Mouse (Mus musculus): Measurements from ENCODE around the gene Lag3.

Lag3 gene

DNA sequence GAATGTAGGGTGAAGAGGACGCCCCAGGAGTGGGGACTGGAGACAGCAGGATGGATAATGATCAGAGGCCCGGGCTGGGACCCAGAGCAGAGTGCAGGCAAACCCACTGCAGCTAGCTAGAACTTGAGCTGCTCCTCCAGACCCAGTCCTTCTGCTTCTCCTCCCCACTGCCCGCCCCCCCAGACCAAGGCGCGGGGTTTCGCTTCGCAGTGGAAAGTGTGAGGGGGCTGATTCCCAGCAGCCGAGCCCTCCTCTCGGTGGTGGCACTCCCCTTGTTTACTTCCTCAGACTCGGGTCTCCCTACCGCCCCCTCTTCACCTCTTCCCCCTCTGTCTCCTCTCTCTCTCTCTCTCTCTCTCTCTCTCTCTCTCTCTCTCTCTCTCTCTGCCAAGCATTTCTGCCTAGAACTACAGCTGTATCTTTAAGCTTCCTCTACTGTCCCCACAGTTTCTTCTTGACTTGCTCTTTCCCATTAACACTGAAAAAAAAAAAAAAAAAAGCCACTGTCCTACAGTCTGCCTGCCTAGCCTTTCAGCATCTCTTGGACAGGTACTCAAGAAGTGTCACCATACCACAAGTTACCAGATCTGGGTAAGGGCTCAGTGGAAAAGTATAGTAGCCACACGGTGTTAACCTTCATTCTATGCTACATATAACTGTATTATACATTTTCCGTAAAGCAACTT lies at the start of gene Lag3:
Gene Lag3, minus strand, starts transcription at position 173 of the 686 bp plus-strand sequence.
- peak; percentile 61 to 78 for DNase-seq

DNA sequence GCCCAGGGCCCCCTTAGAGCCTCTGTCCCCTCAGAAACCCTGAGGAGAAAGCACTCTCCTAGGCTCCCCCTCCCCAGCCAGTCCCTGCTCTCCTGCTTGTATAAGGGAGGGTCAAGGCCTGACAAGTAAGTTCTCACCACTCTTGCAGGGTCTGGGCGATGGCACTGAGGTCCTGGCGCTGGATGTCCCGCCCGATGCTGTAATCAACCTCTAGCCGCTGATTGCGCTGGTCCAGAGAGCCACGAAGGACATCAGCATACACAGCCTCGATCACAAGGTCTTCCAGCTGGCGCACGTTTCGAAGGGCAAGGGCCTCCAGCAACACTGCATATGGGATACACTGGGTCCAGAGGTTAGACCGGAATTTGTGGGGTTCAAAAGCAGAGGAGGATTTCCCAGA lies 49.5 kb upstream of the Lag3 start:
- DNase-seq, result no peak

DNA sequence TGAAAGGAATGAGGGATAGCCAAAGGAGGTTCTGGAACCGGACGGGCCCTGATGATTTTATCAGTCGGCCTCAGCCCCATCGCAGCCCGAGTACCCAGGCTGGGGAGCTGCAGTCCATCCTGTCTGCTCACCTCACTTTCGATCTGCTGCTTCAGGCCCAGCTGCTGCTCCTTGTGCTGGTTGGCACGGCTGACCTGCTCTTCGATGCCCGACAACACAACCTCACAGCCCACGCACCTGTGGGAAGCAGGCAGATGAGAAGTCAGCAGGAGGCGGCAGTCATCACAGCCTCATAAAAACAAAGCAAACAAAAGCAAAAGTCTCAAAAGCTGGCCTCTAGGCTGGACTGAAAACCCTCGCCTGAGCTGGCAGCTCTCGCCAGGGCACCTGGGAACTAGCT lies 48.5 kb upstream of the Lag3 start:
- DNase-seq, result no peak

DNA sequence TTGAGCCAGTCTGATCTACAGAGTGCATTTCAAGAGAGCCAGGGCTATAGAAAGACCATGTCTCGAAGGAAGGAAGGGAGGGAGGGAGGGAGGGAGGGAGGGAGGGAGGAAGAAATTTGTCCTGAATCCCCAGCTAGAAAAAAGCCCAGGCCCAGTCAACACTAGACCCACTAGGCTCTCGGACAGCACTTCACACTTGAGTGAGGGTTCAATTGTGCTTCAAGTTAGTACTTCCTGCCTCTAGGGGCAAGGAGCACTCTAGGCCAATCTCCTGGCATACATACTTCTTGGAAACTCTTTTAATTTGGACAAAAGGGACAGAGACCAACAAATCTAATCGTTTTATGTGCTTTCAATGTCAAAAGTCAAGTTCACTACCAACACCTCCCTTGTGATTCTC lies 46.6 kb upstream of the Lag3 start:
- no peak for DNase-seq

DNA sequence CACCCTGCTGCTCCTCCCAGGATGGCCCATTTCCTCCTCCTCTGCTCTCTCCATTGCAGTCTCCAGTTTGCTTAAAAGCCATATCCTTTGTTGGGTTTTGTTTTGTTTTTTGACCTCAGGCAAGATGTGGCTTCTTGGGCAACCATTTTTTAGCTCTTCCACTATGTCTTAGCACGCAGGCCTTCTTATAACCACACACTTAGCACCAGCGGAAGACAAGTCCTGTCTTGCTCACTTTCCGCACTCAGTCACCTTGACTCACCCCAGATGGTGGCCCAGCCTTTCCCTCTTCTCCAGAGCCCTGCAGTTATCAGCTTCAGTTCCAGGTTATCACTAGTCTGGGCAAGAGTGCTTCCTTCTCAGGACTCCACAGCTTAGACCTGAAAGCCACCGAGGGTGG lies 43.7 kb upstream of the Lag3 start:
- DNase-seq, result no peak

DNA sequence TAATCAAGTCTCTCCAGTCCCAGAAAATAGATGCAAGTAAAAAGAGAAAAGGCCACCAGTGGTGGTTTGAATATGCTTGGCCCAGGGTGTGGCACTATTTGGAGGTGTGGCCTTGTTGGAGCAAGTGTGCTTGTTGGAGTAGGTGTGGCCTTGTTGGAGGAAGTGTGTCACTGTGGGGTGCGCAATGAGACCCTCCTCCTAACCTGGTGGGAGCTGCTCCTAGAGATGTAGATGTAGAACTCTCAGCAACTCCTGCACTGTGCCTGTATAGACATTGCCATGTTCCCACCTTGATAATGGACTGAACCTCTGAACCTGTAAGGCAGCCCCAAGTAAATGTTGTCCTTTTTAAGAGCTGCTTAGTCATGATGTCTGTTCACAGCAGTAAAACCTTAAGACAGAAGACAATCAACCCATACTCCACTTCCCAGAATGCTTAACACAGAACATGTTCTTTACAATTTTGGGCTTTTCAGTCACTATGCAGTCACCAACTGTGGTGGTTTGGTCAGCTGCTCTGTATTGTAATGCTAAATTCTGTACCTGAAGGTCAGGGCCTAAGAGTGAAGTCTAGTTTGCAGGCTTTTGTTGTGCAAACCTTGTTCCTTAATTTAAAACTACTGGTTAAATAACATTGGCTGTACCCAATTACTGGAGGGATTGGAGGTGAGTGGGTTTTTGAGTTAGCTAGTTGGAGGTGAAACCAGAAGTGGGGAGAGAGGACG lies 42.6 kb upstream of the Lag3 start:
- DNase-seq, result no peak

DNA sequence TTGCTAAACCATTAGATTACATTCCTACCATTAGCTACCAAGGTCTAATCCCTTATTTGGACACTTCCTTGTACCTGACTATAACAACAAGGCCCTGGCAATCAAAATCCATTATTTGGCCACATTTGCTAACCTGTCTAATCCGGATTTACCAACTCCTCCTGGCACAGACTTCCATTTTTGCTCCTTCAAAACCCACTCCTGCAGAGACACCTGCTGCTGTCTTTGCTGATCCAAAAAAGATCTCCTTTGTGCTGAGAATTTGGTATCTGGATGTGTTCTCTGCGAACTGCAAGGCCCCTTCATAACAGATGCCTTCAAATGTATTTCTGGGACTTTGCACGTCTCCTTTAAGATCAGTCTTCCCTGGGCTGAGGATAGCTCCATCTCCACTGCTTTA lies 32.0 kb upstream of the Lag3 start:
- no peak for DNase-seq

DNA sequence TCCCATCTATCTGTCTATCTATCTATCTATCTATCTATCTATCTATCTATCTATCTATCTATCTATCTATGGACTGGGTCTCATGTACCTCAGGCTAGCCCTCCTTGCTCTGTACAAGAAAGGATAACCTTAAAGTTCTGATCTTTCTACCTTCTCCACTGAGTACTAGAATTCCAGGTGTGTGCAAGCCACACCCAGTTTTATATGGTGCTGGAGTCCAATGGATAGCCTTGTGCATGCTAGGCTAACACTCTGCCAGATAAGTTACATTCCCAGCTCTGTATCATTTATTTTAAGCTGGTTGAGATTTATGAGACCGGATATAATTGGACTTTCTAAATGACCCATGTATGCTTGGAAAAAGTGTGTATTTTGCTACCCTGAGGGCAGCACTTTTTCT lies 30.2 kb upstream of the Lag3 start:
- no peak for DNase-seq

DNA sequence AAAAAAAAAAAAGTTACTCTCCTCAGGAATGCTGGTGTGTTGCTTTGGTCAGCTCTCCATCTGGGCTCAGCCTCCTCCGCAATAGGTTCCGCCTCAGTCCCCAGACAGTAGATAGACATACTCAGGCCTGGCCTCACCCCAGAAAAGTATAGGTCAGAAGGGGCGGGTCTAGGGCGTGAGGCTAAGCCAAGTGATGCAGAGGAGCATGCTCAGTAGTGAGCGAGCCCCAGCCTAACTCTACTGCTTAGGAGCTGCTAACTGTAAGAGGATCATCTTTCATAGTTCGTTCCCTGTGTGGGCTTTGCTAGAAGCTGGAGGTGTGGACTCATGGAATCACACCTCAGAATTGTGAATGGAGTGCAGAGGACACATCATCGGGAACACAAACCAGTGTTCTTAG lies 27.0 kb upstream of the Lag3 start:
- DNase-seq, result no peak

DNA sequence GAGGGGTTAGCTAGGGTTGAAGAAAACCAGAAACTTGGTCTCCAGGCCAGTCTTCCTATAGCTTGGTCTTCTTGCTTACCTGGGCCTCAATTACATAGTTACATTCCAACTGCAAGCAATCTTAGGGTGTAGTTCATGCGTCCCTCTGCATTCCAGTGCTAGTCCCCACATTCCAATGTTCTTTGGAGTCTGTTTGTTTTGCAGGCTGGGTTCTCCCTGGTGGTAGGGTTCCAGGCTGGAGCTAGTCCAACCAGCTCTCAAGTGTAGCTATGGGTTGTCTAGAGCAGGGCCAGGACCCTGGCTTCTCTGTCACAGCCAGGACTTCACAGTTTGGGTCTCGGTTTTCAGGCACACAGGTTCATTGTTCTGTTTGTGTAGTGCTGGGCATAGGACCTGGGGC lies 26.0 kb upstream of the Lag3 start:
- no peak for DNase-seq

DNA sequence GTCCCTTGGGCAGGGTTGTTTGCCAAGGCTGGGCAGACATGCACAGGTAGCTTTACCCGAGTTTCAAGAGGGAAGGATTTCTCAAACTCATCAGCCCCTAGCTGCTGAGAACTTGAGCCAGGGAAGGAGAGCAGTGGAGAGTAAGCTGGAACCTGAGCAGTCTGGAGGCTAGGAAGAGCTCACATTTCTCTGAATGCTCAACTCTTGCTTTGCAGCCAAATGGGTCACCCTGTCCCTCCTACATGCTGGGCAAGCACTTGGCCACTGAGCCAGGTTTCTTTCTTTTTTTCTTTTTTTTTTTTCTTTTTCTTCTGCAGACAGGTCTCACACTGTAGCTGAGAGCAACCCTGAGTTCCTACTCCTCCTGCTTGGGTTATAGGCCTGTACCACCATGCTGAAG lies 25.2 kb upstream of the Lag3 start:
- no peak for DNase-seq

DNA sequence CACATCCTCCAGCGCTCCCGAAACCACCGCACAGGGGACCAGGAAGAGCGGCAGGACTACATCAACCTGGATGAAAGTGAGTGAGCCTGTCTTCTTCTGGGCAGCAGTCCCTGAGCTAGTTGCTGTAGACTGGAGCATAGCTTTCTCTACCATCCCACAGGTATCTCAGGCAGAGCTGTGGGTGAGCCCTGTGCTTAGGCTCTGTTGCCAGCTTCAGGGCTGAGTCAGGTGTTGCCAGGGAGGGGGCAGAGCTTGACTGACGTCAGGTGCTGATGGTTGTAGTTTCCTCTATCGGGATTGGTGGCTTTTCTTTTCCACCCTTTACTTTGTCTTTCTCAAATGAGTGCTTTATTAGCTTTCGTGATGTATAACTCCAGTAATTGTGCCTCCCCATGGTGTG lies 23.2 kb upstream of the Lag3 start:
- DNase-seq, result no peak

DNA sequence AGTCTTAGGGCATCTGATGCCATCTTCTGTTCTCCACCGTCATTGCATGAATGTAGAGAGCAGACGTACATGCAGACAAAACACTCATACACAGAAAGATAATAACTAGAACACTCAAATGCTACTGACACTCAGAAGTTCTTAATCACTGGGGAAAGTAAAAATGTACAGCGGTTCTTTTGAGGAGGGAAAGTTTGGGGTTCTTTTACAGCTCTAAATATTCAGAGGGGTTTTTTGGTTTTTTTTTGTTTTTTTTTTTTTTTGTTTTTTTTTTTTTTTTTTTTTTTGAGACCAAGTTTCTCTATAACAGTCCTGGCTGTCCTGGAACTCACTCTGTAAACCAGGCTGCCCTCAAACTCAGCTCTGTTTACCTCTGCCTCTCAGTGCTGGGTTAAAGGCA lies 21.6 kb upstream of the Lag3 start:
- no peak for DNase-seq

DNA sequence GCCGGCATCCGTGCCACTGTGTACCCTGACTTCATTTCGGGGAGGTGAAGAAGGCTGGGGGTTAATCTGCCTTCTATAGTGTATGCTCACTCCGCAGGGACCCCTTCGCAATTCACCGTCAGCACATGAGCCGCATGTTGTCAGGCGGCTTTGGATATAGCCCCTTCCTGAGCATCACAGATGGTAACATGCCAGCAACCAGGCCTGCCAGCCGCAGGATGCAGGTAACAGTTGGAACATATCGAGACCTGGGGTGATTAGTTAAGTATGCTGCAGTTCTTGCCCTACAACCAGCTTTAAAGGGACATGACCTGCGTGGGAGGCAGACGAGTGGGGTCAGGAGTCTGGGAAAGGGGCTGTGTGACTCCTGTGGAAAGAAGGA lies 20.8 kb upstream of the Lag3 start:
- DNase-seq, result no peak

DNA sequence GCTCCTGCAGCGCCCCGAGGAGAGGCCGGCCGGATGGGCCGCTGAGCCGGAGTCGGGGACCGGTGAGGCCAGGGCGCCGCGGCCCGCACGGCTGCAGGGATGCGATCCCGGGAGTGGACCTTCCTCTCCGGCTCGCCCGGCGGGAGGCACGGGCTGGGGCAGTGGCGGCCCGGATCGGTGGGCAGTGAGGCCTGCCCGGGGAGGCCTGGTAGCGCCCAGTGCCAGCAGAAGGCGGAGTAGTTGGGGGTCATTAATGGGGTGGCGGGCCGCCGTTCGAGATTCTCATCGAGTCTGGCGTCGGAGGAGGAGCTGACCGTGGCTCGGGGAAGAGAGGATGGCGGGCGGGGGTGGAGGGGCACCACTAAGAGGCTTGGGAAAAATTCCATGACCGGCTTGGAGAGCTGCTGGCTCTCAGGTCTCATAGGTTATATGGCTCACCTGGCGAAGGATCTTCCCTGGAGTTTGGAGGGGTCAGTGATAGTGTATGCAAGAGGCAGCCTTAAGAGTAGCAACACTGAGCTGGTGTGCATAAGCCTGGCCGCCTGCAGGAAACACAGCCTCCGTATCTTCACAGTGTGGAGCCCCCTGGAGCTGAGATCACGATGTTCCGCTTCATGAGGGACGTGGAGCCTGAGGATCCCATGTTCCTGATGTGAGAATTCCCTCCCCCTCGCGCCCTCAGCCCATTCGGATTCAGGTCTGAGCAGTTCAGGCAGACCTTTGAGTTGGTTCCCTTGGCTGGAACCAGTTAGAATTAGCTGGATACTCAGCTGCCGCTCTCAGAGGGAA lies 20.2 kb upstream of the Lag3 start:
- DNase-seq, result peak; percentile 59 to 71

DNA sequence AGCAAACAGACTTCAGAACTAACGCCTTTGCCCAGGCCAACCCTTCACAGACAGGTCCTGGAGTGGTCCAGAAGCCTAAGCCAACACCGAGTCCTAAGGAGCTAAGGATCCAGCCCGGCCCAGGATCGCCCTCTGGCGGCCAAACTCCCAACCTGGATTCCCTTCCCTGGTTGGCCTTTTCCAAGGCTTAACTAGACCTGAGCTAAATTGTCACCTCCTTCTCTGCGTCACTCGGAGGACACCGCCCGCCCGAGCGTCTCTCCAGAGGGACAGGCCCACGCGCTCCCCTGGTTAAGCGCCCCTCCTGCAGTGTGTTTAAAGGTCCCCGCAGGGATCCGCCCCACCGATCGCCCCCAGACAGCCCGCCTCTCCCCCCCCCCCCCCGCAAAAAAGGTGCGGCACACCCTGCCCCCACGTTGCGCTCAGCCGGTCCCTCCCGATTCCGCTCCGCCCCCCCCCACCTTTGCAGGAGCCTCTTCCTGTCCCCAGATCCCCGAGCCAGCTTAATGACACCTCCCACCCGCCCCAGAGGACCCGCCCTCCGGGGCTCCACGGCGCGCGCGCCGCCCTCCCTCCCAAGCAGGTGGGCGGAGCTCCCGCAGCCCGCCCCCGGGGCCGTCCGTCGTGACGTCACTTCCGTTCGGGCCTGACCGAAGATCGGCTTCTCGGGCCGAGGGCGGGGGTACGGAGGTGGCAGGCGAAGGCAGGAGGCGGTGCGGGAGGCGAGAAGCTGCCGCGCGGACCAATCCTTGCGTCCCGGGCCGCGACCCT lies 19.4 kb upstream of the Lag3 start, which contains the start of gene Mlf2:
Gene Mlf2, plus strand, starts transcription at position 633 of the 771 bp plus-strand sequence.
- peak; percentile 99 for DNase-seq

DNA sequence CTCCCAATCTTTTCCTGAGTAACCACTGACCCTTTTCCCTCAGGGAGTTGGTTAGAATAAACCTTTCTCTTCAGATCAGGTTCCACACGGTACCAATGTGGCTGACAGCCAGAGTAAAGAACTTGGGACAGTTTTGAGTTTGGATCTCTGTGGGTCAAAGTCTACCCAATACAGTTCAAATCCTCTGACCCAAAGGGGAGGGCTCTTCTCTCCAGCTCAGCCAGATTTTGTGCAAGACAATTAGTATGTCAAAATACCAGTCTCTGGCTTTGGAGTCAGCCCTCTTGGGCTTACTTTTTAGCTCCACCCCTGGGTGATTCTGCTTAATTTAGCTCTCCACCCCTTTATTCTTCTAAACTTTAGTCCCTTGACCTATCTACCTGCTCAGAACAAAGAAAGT lies 18.7 kb upstream of the Lag3 start:
- no peak for DNase-seq

DNA sequence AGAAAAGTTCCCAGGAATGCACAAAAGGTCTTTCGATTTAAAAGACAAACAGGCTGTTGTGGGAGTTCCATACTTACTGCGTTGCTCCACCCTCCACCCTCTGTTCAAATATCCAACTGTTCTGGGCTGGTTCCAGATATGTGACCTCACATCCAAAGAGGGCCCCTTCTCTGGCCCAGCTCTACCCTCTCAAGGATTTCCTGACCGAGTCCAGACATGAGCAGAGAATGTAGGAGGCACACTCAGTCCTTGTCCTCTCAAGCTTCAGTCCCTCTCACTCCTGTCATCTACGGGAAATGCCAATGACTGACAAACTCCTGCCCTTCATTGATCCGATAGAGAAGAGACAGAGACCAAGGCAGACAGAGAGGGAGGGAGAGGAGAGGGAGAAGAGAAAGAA lies 14.4 kb upstream of the Lag3 start:
- DNase-seq, result no peak

DNA sequence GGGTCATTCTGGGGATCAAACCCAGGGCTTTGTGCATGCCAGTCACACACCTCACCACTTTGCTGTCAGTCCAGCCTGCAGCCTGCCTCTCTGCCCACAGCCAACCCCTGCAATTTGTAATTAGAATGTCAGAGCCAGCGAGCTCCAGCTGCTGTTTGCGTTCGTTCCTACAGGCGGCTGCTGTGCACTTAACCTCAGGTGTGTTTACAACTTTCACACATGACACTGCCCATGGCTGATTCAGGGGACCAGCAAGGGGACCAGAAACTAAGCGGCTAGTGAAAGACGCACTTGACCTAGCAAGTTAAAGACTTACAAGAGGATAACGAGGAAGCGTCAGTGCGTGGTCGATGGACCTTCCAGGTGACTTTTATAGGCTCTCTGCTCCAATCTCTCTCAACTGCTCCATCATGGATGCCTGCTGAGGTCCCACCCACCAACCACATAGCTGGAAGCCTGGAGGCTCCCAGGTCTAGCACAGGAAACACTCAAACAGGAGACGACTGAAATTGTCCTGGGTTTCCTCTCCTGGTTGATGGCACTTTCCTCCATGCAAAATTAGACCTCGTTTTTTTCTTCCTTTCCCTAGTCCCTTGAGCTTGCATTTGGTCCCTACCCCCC lies 13.8 kb upstream of the Lag3 start:
- DNase-seq, result no peak

DNA sequence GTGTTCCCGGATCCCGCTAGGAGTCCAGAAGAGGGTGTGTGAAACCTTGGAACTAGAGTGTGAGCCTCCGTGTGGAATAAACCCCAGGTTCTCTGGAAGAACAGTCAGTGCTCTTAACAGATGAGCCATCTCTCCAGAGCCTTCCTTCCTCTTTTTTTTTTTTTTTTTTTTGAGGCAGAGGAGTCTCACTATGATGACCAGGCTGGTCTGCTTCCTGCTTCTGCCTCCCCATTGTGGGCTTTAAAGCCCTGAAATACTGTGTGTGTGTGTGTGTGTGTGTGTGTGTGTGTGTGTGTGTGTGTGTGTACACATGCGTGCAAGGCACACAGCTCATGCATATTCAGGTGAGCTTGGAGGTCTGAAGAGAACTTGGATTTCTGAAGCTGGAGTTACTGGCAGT lies 10.0 kb upstream of the Lag3 start:
- DNase-seq, result no peak

DNA sequence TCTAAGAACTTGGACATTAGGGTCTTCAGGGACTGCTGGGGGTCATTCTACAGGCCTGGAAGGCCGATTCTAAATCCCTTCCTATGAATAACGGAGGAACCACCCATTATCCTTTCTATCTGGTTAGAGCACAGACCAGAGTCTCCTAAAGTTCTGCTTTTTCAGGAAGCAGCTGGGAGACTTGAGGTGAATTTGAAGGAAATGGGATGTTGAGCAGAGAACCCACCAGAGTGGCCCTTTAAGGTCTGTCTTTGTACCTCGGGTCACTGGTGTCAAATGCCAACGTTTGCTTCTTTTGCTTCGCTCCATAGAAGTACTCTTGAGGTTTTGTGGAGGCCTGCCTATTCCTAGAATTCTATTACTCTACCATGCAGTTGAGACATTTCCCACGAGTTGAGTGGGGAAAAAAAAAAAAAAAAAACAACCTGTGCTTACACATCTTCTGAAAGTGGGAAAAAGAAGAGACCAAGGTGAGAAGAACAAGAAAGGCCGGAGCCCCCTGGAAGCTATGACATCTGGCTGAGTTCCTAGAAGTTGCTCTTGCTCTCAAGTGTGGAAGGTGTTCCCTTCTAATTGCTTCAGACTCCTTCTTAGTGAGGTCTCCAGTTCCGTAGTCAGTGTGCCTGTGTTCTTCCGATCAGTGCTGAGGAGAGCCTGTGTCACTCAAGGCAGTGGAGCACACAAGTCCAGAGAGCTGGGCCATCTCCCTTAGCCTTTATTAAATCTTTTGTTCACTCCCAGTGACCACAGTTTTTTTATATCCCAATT lies 9.0 kb upstream of the Lag3 start:
- no peak for DNase-seq

Data from thymus, postnatal 36 days (tissue).